Mouse (Mus musculus): ENCODE data around the gene Myh11. TPM values are rescaled to one million over a fixed set of nuclear protein-coding genes. Genes with fewer than 3 reads are reported as not detected.

Myh11 gene
- polyA plus RNA-seq (2016; fragmentation: Nextera tagmentation; extraction: Ambion mirVana): 0.15 and 0.43 TPM in 2 replicates

GRCm38 (mm10) chr16:14291223-14291622, at the start of gene Myh11:
Myh11 (minus strand) TSS chr16:14291372.
- Histone ChIP-seq H3K9ac (0 out of 2 replicates have a peak within 1 kb of the TSS, but pooled peaks have one; percentile 4), H3K4me2 (peak within 1 kb of the TSS; percentile 45)

GRCm38 (mm10) chr16:14328156-14328555, 37.0 kb upstream of the Myh11 start:
- Histone ChIP-seq H3K4me2 (no peak overlapping the region), H3K9ac (no peak overlapping the region), H3K4me3 (replicated peaks) (no peak overlapping the region), H3K36me3 (replicated peaks) (no peaks in the 10 kb centered on the region), H3K27ac (no peak overlapping the region), H3K9me3 (no peaks in the 10 kb centered on the region), H3K4me1 (no peaks in the 10 kb centered on the region), H3K27me3 (no peaks in the 10 kb centered on the region)
- no peak for ATAC-seq (ENCODE audit: low FRiP score)
- WGBS: 56% methylated on average over 1 of the region's 1 CpGs

More at GRCm38 (mm10) chr16:14291223-14291622, at the start of gene Myh11:
- WGBS: 3% methylated on average over 16 of the region's 16 CpGs
- H3K27ac ChIP-seq: no peak within 1 kb of the TSS
- peak within 1 kb of the TSS; percentile 19 for H3K4me3 ChIP-seq (replicated peaks)
- no peaks in the 10 kb centered on the region for H3K9me3 ChIP-seq
- peaks cover 29% of the 10 kb centered on the region for H3K27me3 ChIP-seq
- H3K4me1 ChIP-seq: peaks cover 7% of the 10 kb centered on the region
- H3K36me3 ChIP-seq (replicated peaks): no peaks in the 10 kb centered on the region; the same call in 1 of the 2 replicates
- ATAC-seq (ENCODE audit: low FRiP score): no peak; the same call in 1 of the 2 replicates

DNA sequence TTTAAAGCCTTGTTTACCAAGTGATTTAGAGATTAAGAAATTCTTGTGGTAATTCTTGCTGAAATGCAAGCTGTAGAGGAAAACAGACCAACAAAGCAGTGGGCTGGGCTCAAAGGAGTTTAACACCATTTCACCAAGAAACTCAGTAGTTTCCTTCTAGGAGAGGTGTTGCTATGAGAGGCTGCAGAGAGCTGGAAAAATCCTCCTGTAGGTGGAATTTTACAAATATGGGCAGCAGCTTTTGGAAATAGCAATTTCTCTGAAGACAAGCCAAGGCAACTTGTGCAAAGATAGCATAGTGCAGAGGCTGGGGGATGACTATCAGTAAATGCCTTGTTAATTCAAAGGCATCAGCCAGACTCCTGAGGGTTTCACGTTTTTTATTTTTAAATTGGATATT, 29.3 kb upstream of the Myh11 start:
- H3K27me3 ChIP-seq: peaks cover 15% of the 10 kb centered on the region
- H3K9me3 ChIP-seq: no peaks in the 10 kb centered on the region
- H3K4me2 ChIP-seq: no peak overlapping the region
- WGBS: 50% methylated on average over 1 of the region's 1 CpGs
- no peak for ATAC-seq (ENCODE audit: low FRiP score)
- no peak overlapping the region for H3K4me3 ChIP-seq (replicated peaks)
- no peaks in the 10 kb centered on the region for H3K36me3 ChIP-seq (replicated peaks)
- H3K27ac ChIP-seq: no peak overlapping the region
- peaks cover 11% of the 10 kb centered on the region for H3K4me1 ChIP-seq
- H3K9ac ChIP-seq: no peak overlapping the region

DNA sequence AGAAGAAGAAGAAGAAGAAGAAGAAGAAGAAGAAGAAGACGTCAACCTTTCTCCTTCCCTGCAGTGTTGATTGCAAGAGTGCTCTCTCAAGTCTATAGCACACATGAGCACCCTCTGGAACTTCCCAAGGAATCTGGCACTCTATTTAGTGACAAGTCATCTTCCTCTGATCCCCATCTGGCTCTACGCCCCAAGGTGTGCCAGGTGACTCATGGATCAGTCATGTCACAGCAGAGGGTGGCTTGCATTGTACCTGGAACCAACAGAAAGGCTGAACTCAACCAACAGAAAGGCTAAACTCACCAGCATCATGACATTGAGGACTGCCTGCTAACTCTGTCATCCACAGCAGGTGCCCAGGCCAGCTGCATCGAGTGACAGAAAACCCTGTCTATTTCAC, 28.5 kb upstream of the Myh11 start:
- no peak overlapping the region for H3K4me3 ChIP-seq (replicated peaks)
- ATAC-seq (ENCODE audit: low FRiP score): no peak
- no peak overlapping the region for H3K4me2 ChIP-seq
- no peak overlapping the region for H3K9ac ChIP-seq
- no peak overlapping the region for H3K27ac ChIP-seq
- H3K4me1 ChIP-seq: peaks cover 14% of the 10 kb centered on the region
- H3K36me3 ChIP-seq (replicated peaks): no peaks in the 10 kb centered on the region
- peaks cover 15% of the 10 kb centered on the region for H3K27me3 ChIP-seq
- 88% methylated on average over 3 of the region's 3 CpGs for WGBS
- no peaks in the 10 kb centered on the region for H3K9me3 ChIP-seq

GRCm38 (mm10) chr16:14316884-14317876, 26.0 kb upstream of the Myh11 start, which contains the start of gene Fopnl:
Fopnl (minus strand) TSS chr16:14317405.
- peak within 1 kb of the TSS; percentile 77 for H3K4me3 ChIP-seq (replicated peaks)
- peaks cover 15% of the 10 kb centered on the region for H3K27me3 ChIP-seq
- peak within 1 kb of the TSS; percentile 65 for H3K4me2 ChIP-seq
- peaks cover 16% of the 10 kb centered on the region for H3K36me3 ChIP-seq (replicated peaks)
- H3K4me1 ChIP-seq: peaks cover 18% of the 10 kb centered on the region
- no peaks in the 10 kb centered on the region for H3K9me3 ChIP-seq
- ATAC-seq (ENCODE audit: low FRiP score): peak; percentile 100
- WGBS: 4% methylated on average over 51 of the region's 51 CpGs
- H3K9ac ChIP-seq: peak within 1 kb of the TSS; percentile 68
- H3K27ac ChIP-seq: peak within 1 kb of the TSS; percentile 78

- no peak for ATAC-seq (ENCODE audit: low FRiP score)
These were observed 21.7 kb upstream of the Myh11 start for GRCm38 (mm10) chr16:14312914-14313313.

DNA sequence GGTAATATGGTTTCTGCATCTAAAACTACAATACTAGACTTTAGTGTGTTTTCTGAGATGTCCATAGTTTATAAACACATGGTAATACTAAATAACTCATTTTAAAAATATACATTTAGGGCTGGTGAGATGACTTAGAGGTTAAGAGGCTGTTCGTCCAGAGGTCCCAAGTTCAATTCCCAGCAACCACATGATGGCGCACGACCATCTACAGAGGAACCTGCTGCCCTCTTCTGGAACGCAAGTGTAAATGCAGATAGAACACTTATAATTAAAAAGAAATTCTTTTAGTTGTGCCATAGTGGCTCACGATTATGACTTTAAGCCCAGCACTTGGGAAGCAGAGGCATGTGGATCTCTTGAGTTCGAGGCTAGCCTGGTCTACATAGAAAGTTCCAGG, 20.2 kb upstream of the Myh11 start:
- no peaks in the 10 kb centered on the region for H3K9me3 ChIP-seq
- no peak for ATAC-seq (ENCODE audit: low FRiP score)
- no peak overlapping the region for H3K4me3 ChIP-seq (replicated peaks)
- whole genome bisulfite sequencing: 51% methylated on average over 6 of the region's 6 CpGs
- H3K4me2 ChIP-seq: no peak overlapping the region
- H3K9ac ChIP-seq: no peak overlapping the region
- H3K27me3 ChIP-seq: no peaks in the 10 kb centered on the region
- peaks cover 60% of the 10 kb centered on the region for H3K36me3 ChIP-seq (replicated peaks)
- peaks cover 16% of the 10 kb centered on the region for H3K4me1 ChIP-seq
- no peak overlapping the region for H3K27ac ChIP-seq

More at GRCm38 (mm10) chr16:14312914-14313313, 21.7 kb upstream of the Myh11 start:
- no peak overlapping the region for H3K27ac ChIP-seq
- no peak overlapping the region for H3K9ac ChIP-seq
- no peak overlapping the region for H3K4me2 ChIP-seq
- no peak overlapping the region for H3K4me3 ChIP-seq (replicated peaks)
- peaks cover 18% of the 10 kb centered on the region for H3K4me1 ChIP-seq
- no peaks in the 10 kb centered on the region for H3K9me3 ChIP-seq
- peaks cover 49% of the 10 kb centered on the region for H3K36me3 ChIP-seq (replicated peaks)
- WGBS: 91% methylated on average over 7 of the region's 7 CpGs
- no peaks in the 10 kb centered on the region for H3K27me3 ChIP-seq

- Histone ChIP-seq H3K4me3 (replicated peaks) (no peak overlapping the region), H3K4me1 (0 out of 2 replicates have a peak, but pooled peaks cover 5% of the 10 kb centered on the region), H3K27me3 (no peaks in the 10 kb centered on the region), H3K27ac (no peak overlapping the region), H3K4me2 (no peak overlapping the region), H3K9ac (no peak overlapping the region), H3K36me3 (replicated peaks) (peaks cover 71% of the 10 kb centered on the region), H3K9me3 (no peaks in the 10 kb centered on the region)
- no peak for ATAC-seq (ENCODE audit: low FRiP score)
- 89% methylated on average over 3 of the region's 3 CpGs for WGBS
These were observed 18.7 kb upstream of the Myh11 start for GRCm38 (mm10) chr16:14309833-14310232.

DNA sequence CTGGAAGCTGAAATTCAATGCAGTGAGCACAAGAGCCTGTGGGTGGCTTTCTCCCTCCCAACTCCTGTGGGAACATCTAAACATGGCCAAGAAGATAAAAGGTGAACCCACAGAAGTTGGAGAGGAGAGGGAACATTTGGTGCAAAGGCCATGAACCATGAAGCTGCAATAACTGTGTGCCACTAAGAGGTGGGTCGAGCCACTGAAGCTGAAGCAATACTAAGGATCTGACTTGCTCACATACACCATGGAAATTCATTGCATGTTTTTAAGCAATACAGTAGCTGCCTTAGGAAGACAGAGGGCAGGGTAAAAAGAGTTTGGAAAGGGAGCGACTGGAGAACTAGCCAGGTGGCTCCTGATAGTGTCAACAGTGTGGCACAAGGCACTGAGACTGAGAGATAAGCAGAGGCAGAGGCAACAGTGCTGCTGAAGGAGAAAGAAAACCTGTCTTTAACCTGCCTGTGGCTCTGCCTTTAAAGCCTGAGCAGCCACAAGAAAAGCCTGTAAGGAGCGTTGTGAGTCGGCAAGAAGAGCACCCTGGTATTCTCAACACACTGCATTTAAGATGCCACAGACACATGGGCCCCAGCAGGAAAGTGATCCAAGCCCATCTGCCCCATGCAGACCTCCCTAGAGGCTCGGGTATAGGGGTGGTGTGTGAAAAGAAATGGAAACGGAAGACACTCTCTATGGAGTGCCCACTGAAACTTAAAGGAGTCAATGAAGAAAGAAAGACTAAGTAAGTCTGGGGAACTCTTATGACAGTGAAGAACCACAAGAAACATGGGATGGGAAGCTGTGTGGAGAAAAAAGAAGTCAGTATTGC, 17.3 kb upstream of the Myh11 start:
- ATAC-seq (ENCODE audit: low FRiP score): no peak
- Histone ChIP-seq H3K4me3 (replicated peaks) (no peak overlapping the region), H3K9ac (no peak overlapping the region), H3K27ac (no peak overlapping the region), H3K9me3 (no peaks in the 10 kb centered on the region), H3K27me3 (no peaks in the 10 kb centered on the region), H3K36me3 (replicated peaks) (peaks cover 78% of the 10 kb centered on the region), H3K4me2 (no peak overlapping the region), H3K4me1 (no peaks in the 10 kb centered on the region; the same call in 1 of the 2 replicates)
- 92% methylated on average over 6 of the region's 6 CpGs for WGBS

DNA sequence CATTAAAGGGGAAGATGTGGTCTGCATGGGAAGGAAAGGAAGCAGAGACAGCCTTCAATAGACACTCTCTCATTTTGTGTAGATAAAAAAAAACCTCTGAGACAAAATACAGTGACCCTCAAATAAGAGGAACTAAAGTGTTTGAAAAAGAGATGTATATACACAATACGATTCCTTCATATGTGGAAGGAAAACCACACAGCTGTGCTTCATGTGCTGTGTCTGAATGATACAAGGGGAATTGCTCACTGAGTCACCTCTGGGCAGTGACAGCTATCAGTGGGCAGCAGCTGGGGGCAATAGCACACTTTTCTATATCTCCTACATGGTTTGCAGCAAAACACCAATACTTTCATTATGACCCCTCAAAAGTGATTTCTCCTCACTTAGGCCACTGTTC, 16.2 kb upstream of the Myh11 start:
- no peak for ATAC-seq (ENCODE audit: low FRiP score)
- 97% methylated on average over 1 of the region's 1 CpGs for WGBS
- no peak overlapping the region for H3K27ac ChIP-seq
- H3K9me3 ChIP-seq: no peaks in the 10 kb centered on the region
- H3K9ac ChIP-seq: no peak overlapping the region
- H3K4me2 ChIP-seq: no peak overlapping the region
- no peaks in the 10 kb centered on the region; the same call in 1 of the 2 replicates for H3K4me1 ChIP-seq
- H3K4me3 ChIP-seq (replicated peaks): no peak overlapping the region
- H3K27me3 ChIP-seq: no peaks in the 10 kb centered on the region
- peaks cover 77% of the 10 kb centered on the region for H3K36me3 ChIP-seq (replicated peaks)

DNA sequence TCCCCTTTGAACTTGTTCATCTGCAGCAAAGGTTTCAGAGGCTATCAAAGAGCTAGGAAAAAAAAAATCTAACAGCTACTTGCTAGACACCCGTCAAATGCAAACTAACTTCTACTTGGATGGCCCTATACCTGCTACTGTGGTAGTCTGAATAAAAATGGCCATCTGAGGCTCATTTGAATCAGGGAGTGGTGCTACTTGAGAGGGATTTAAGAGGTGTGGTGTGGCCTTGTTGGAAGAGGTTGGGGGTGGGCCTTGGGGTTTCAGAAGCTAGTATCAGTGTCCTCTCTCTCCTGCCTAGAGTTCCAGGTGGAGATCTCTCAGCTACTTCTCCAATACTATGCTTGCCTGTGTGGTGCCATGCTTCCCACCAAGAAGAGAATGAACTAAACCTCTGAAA, 15.3 kb upstream of the Myh11 start:
- H3K36me3 ChIP-seq (replicated peaks): peaks cover 77% of the 10 kb centered on the region
- H3K27ac ChIP-seq: no peak overlapping the region
- no peak overlapping the region for H3K4me2 ChIP-seq
- no peaks in the 10 kb centered on the region for H3K27me3 ChIP-seq
- H3K4me1 ChIP-seq: no peaks in the 10 kb centered on the region; the same call in 1 of the 2 replicates
- no peak overlapping the region for H3K9ac ChIP-seq
- H3K4me3 ChIP-seq (replicated peaks): no peak overlapping the region
- 98% methylated on average over 1 of the region's 1 CpGs for WGBS
- no peaks in the 10 kb centered on the region for H3K9me3 ChIP-seq
- no peak for ATAC-seq (ENCODE audit: low FRiP score)

GRCm38 (mm10) chr16:14304791-14305190, 13.6 kb upstream of the Myh11 start:
- no peak for ATAC-seq (ENCODE audit: low FRiP score)
- H3K4me1 ChIP-seq: no peaks in the 10 kb centered on the region; the same call in 1 of the 2 replicates
- H3K27ac ChIP-seq: no peak overlapping the region
- WGBS: 87% methylated on average over 3 of the region's 3 CpGs
- no peaks in the 10 kb centered on the region for H3K9me3 ChIP-seq
- peaks cover 80% of the 10 kb centered on the region for H3K36me3 ChIP-seq (replicated peaks)
- no peak overlapping the region for H3K4me2 ChIP-seq
- H3K4me3 ChIP-seq (replicated peaks): no peak overlapping the region
- H3K9ac ChIP-seq: no peak overlapping the region
- no peaks in the 10 kb centered on the region for H3K27me3 ChIP-seq
